Mouse (Mus musculus): Measurements from ENCODE around the gene Gm15217. TPM values are rescaled to one million over a fixed set of nuclear protein-coding genes. Genes with fewer than 3 reads are reported as not detected.

The Gm15217 gene
- not detected for polyA plus RNA-seq (2017; shearing (Covaris generic))

- no peak for ATAC-seq
These were observed at the start of gene Gm15217 for GRCm38 (mm10) chr14:46379285-46379684. Gene Gm15217 (plus strand): TSS chr14:46379414.

- ATAC-seq: no peak
These were observed 45.6 kb upstream of the Gm15217 start for GRCm38 (mm10) chr14:46333421-46334237.

- ATAC-seq: no peak
These were observed 40.4 kb upstream of the Gm15217 start for GRCm38 (mm10) chr14:46338801-46339200.

- ATAC-seq: no peak
These were observed 34.5 kb upstream of the Gm15217 start for GRCm38 (mm10) chr14:46344750-46345149.

- no peak for ATAC-seq
These were observed 21.9 kb upstream of the Gm15217 start for GRCm38 (mm10) chr14:46357286-46357685.

GRCm38 (mm10) chr14:46357696-46358095, 21.5 kb upstream of the Gm15217 start:
- no peak for ATAC-seq

GRCm38 (mm10) chr14:46363209-46363608, 16.0 kb upstream of the Gm15217 start:
- ATAC-seq: no peak

GRCm38 (mm10) chr14:46372452-46372851, 6.8 kb upstream of the Gm15217 start:
- ATAC-seq: no peak

GRCm38 (mm10) chr14:46375796-46376195, 3.4 kb upstream of the Gm15217 start:
- ATAC-seq: no peak

- ATAC-seq: no peak
These were observed 1.1 kb downstream of the Gm15217 start for GRCm38 (mm10) chr14:46380286-46380721.

- ATAC-seq: no peak
These were observed 2.2 kb downstream of the Gm15217 start for GRCm38 (mm10) chr14:46381457-46381856.

- ATAC-seq: no peak
These were observed 5.9 kb downstream of the Gm15217 start for GRCm38 (mm10) chr14:46384946-46385691.

- no peak for ATAC-seq
These were observed 6.7 kb downstream of the Gm15217 start for GRCm38 (mm10) chr14:46385701-46386477.

GRCm38 (mm10) chr14:46386478-46387356, 7.5 kb downstream of the Gm15217 start:
- no peak for ATAC-seq

- no peak for ATAC-seq
These were observed 8.1 kb downstream of the Gm15217 start for GRCm38 (mm10) chr14:46387357-46387671.

- no peak for ATAC-seq
These were observed 8.7 kb downstream of the Gm15217 start for GRCm38 (mm10) chr14:46387821-46388481.

GRCm38 (mm10) chr14:46388636-46389035, 9.4 kb downstream of the Gm15217 start:
- no peak for ATAC-seq

GRCm38 (mm10) chr14:46389438-46390248, 10.4 kb downstream of the Gm15217 start:
- ATAC-seq: no peak

GRCm38 (mm10) chr14:46390249-46390775, 11.1 kb downstream of the Gm15217 start, which contains the start of gene Bmp4:
Gene Bmp4 (minus strand): TSS chr14:46390669.
- ATAC-seq: no peak

GRCm38 (mm10) chr14:46391621-46392170, 12.5 kb downstream of the Gm15217 start:
- no peak for ATAC-seq

Measured in CD4-positive, CD25-positive, alpha-beta regulatory T cell, adult 4 months (primary cell).